Mouse (Mus musculus) forebrain, embryonic 11.5 days (tissue): ENCODE measurements around the gene Exoc8. TPM values are rescaled to one million over a fixed set of nuclear protein-coding genes. Genes with fewer than 3 reads are reported as not detected.

Experiments
- ATAC-seq: fragments of 200-750 bp; cut with Nextera tagmentation; replicated peaks from 2 replicates; pipeline ENCODE4 v1.8.0; 2017; ENCODE audit warnings: moderate TSS enrichment; ENCODE audit not compliant: low FRiP score
- DNase-seq: peaks from one replicate; pipeline ENCODE4 v3.0.0-alpha.2; 2017; ENCODE audit warnings: low spot score
- H3K27ac ChIP-seq: fragments of 300-500 bp; sonication (generic); 2 replicates; pipeline ENCODE4 v1.5.1; 2014; ENCODE audit warnings: low read depth, low read length
- H3K27me3 ChIP-seq: fragments of 300-500 bp; sonication (generic); 2 replicates; pipeline ENCODE4 v1.6.1; 2014; ENCODE audit warnings: mild to moderate bottlenecking, low read length, mixed read lengths; ENCODE audit not compliant: control insufficient read depth, insufficient read depth
- H3K36me3 ChIP-seq: fragments of 300-500 bp; sonication (generic); 2 replicates; pipeline ENCODE4 v1.6.1; 2014; ENCODE audit warnings: mild to moderate bottlenecking, low read length, moderate library complexity, mixed read lengths; ENCODE audit not compliant: control insufficient read depth, insufficient read depth
- H3K4me1 ChIP-seq: fragments of 300-500 bp; sonication (generic); replicated peaks from 2 replicates; pipeline ENCODE4 v1.6.1; 2014; ENCODE audit warnings: low read length, mixed read lengths; ENCODE audit not compliant: control insufficient read depth, insufficient read depth
- H3K4me2 ChIP-seq: fragments of 300-500 bp; sonication (generic); 2 replicates; pipeline ENCODE4 v1.6.1; 2014; ENCODE audit warnings: low read depth, mild to moderate bottlenecking, low read length, moderate library complexity, mixed read lengths; ENCODE audit not compliant: severe bottlenecking
- H3K4me3 ChIP-seq: fragments of 300-500 bp; sonication (generic); 2 replicates; pipeline ENCODE4 v1.5.1; 2014; ENCODE audit warnings: low read depth, low read length
- H3K9ac ChIP-seq: fragments of 300-500 bp; sonication (generic); 2 replicates; pipeline ENCODE4 v1.6.1; 2014; ENCODE audit warnings: low read length
- H3K9me3 ChIP-seq: fragments of 300-500 bp; sonication (generic); 2 replicates; pipeline ENCODE4 v1.6.1; 2016; ENCODE audit warnings: low read length, mixed read lengths; ENCODE audit not compliant: control insufficient read depth
- WGBS: fragments of 180-500 bp; shearing (Covaris S2); extraction: QIAGEN DNeasy Blood & Tissue Kit; methylation state at CpG from one replicate; pipeline ENCODE4 v1.1.7; 2014; 5-methylcytosine and 5-hydroxymethylcytosine counted together
- polyA plus RNA-seq: library from polyadenylated mRNA; unstranded; fragments of >200 nt; fragmentation: Nextera tagmentation; extraction: Ambion mirVana; gene quantifications from 2 replicates; pipeline ENCODE4 v1.2.1, GENCODE M21; 2014

The Exoc8 gene
- polyA plus RNA-seq, 1 experiment from 2014 or later: 11.6 TPM

DNA sequence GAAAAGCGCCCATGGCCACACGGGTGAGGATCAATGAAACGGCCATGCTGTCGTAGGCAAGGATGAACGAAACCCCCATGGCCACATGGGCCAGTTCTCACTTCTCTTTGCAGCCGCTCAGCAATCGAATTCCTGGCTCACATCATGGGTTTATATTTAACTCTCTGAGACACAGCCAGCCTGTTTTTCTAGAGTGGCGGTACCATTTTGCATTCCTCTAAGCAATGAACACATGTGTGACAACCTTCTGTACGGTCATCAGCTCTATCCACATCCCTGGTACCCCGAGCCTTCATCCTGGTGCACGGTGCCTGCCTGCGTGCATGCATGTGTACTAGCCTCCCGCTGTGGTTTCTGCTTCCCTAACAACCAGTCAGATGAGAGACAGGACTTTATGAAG is 32.6 kb upstream of the Exoc8 start:
- no peak overlapping the region for H3K4me2 ChIP-seq
- DNase-seq: no peak
- no peaks in the 10 kb centered on the region for H3K9me3 ChIP-seq
- no peak for ATAC-seq
- WGBS: 97% methylated on average over 13 of the region's 13 CpGs
- H3K36me3 ChIP-seq: no peaks in the 10 kb centered on the region; the same call in 1 of the 2 replicates
- H3K27me3 ChIP-seq: no peaks in the 10 kb centered on the region
- no peak overlapping the region for H3K4me3 ChIP-seq
- no peaks in the 10 kb centered on the region for H3K4me1 ChIP-seq
- H3K9ac ChIP-seq: no peak overlapping the region
- no peak overlapping the region for H3K27ac ChIP-seq

GRCm38 (mm10) chr8:124929006-124929405 is 31.5 kb upstream of the Exoc8 start:
- no peak overlapping the region for H3K4me2 ChIP-seq
- no peaks in the 10 kb centered on the region for H3K27me3 ChIP-seq
- no peak overlapping the region for H3K27ac ChIP-seq
- no peaks in the 10 kb centered on the region for H3K4me1 ChIP-seq
- H3K9me3 ChIP-seq: no peaks in the 10 kb centered on the region
- DNase-seq: no peak
- no peak overlapping the region for H3K4me3 ChIP-seq
- H3K9ac ChIP-seq: no peak overlapping the region
- no peaks in the 10 kb centered on the region; the same call in 1 of the 2 replicates for H3K36me3 ChIP-seq
- no peak for ATAC-seq
- 92% methylated on average over 11 of the region's 11 CpGs for WGBS

DNA sequence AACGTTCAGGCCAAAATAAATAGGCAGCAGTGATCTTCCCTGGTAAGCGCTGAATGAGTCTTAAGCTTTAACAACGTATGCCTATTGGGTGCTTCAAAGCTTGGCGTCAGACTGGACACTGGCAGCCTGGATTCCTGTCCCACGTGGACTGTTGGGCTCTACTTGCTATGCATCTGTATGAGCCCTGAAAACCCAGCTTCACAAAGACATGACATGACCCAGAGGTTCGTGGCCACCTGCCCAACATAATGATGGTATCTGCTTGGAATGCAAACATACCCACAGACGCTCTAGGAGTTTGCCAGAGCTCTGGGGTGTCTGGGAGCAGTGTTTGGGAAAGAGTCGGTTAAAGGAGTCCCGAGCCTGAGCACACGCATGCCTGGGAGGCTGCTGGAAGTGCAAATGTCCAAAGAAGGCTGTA is 28.9 kb upstream of the Exoc8 start:
- H3K9ac ChIP-seq: no peak overlapping the region
- WGBS: 92% methylated on average over 10 of the region's 10 CpGs
- no peak overlapping the region for H3K4me2 ChIP-seq
- no peaks in the 10 kb centered on the region; the same call in 1 of the 2 replicates for H3K36me3 ChIP-seq
- no peak overlapping the region for H3K4me3 ChIP-seq
- H3K27ac ChIP-seq: no peak overlapping the region
- no peaks in the 10 kb centered on the region for H3K9me3 ChIP-seq
- no peak for DNase-seq
- no peak for ATAC-seq
- H3K4me1 ChIP-seq: no peaks in the 10 kb centered on the region
- H3K27me3 ChIP-seq: no peaks in the 10 kb centered on the region

DNA sequence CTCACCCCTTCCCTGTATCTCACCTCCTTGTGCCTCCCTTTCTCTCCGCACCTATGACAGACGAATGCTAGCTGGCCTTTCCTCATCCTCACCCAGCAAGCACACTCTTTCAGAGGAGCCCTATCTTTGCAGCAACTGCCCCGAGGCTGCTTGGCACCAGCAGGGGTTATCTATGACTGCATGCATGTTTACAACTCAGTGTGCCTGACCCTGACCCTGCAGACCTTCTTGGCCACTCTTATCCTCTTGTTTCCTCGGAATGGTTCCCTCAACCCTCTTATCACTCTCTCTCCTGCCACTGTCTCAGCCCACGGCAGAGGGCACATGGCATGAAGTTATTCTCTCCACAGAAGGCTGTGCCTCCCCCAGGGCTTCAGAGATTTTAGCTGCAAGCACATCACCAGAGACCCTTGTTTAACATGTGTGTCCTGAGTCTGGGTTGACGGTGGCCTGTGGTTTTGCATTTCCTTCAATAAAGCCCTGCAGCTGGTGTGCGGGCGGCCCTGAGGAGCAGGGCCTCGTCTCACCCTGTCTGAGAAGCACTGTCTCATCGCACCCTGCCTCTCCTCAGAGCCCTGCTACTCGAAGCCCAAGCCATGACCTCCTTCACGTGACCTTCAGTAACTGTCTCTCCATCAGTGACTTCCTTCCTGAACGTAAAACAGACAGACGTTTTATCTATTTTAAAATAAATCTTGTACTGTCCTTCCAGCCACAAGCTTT is 28.2 kb upstream of the Exoc8 start:
- DNase-seq (no peak), ATAC-seq (no peak)
- Histone ChIP-seq H3K36me3 (no peaks in the 10 kb centered on the region; the same call in 1 of the 2 replicates), H3K4me3 (no peak overlapping the region), H3K9me3 (no peaks in the 10 kb centered on the region), H3K4me1 (no peaks in the 10 kb centered on the region), H3K27me3 (no peaks in the 10 kb centered on the region), H3K27ac (no peak overlapping the region), H3K4me2 (no peak overlapping the region), H3K9ac (no peak overlapping the region)
- WGBS: 89% methylated on average over 14 of the region's 14 CpGs

DNA sequence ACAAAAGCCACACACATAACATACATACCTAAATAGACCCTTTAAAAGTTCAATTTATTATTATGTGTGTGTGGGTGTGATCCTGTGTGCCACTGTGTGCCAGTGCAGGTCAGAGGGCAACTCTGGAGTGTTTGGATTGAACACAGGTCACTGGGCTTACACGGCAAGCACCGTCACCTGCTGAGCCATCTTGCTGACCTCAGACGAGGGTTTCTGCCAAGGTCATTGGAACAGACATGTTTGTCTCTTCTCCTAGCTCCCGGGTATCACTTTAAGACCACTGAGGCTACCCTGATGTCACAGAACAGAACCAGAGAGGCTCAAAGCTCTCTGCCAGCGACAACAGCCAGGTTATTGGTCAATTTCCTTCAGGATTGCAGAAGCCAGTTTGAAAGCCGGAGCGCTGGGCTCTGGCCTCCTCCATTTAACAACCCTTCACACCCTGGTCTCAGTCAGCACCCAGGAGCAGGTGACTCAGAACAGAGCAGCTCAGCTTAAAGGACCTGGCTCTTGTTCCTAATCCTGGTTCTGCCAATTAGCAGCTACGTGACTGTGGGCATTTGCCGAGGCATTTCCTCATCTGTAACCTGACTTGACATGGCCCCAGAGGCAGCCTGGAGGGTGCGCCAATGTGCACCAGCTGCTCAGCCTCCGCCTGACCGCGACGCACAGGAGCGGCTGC is 26.6 kb upstream of the Exoc8 start:
- no peak overlapping the region for H3K4me2 ChIP-seq
- DNase-seq: no peak
- no peak overlapping the region for H3K4me3 ChIP-seq
- no peak overlapping the region for H3K9ac ChIP-seq
- H3K9me3 ChIP-seq: no peaks in the 10 kb centered on the region
- H3K36me3 ChIP-seq: no peaks in the 10 kb centered on the region; the same call in 1 of the 2 replicates
- no peak overlapping the region for H3K27ac ChIP-seq
- WGBS: 90% methylated on average over 15 of the region's 15 CpGs
- no peaks in the 10 kb centered on the region for H3K27me3 ChIP-seq
- no peaks in the 10 kb centered on the region for H3K4me1 ChIP-seq
- ATAC-seq: no peak

GRCm38 (mm10) chr8:124922490-124923089 is 25.1 kb upstream of the Exoc8 start:
- Histone ChIP-seq H3K4me3 (no peak overlapping the region), H3K4me1 (no peaks in the 10 kb centered on the region; the same call in 1 of the 2 replicates), H3K4me2 (no peak overlapping the region), H3K27ac (no peak overlapping the region), H3K27me3 (no peaks in the 10 kb centered on the region), H3K9ac (no peak overlapping the region), H3K9me3 (no peaks in the 10 kb centered on the region), H3K36me3 (no peaks in the 10 kb centered on the region; the same call in 1 of the 2 replicates)
- ATAC-seq (no peak), DNase-seq (no peak)
- 94% methylated on average over 11 of the region's 11 CpGs for WGBS

DNA sequence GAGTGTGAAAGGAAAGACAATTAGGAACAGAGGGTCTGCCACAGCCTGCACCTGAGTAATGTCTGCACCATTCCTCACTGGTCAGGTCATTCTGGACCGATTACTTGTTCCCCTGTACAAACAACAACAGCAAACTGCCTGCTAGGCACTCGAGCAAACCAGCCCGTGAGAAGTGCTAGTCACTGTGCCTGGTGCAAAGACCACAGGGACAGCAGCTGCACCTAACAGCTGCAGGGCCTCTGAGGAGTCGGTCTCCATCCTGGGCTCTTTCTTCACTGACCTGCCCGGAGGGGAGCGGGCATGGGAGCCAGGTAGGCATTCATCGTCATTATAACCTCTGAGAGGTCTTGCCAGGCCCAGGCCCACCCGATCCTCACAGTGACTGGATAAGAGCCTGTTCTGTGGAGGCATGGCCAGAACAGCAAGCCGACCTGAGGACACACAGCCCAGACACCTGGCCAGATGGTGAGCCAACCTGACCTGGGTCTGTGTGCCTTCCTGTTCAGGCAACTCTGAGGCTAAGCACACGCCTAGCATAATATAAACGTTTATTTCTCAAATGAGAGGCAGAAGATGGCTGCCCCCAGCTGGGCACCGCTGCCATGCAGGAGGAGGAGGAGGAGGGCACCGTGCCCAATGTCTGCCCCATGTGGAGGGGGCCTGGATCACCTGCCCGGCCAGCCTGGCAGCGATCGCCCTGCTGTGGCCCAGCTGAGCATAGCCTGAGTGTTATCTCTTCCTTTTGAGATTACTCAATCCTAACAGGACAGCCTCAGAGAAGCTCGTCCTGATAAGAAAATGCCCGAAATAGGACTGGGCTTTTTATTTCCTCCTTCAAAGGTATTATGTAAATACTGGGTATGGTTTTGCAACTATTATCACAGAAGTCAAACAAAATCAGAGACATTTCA is 24.1 kb upstream of the Exoc8 start:
- no peak overlapping the region for H3K4me3 ChIP-seq
- no peaks in the 10 kb centered on the region; the same call in 1 of the 2 replicates for H3K36me3 ChIP-seq
- no peak for DNase-seq
- 89% methylated on average over 18 of the region's 18 CpGs for WGBS
- no peak overlapping the region for H3K4me2 ChIP-seq
- H3K27ac ChIP-seq: no peak overlapping the region
- no peaks in the 10 kb centered on the region for H3K9me3 ChIP-seq
- H3K9ac ChIP-seq: no peak overlapping the region
- ATAC-seq: no peak
- no peaks in the 10 kb centered on the region for H3K27me3 ChIP-seq
- H3K4me1 ChIP-seq: no peaks in the 10 kb centered on the region; the same call in 1 of the 2 replicates
